In the genomic region with DNA sequence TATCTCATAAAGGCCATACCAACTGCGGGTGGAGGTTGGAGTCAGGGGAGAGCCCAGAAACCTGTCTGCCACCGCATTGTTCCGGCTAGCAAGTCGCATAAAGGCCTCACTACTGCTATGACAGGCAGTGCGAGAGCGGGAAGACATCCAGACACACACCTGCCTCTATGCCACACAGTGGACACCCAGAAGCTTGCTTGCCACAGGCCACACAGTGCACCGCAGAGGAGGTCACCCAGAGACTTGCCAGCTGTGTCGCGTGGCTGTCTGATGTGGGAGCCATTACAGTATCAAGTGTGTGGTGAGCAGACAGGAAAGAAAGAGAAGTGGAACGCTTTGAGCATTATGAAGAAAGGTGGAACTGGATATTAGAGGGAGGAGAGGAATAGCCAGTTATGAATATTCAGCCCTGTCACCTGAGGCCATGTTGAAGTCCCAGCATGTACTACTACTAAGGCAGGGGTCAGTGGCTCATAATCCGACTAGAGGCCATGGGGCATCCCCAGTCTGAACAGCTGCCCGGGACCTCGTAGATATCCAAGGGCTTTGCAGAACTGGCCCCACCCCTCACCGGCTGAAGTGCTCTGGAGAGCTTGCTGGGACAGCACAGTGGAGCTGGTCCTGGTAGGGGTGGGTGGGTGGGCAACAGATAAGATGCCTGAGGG, we compare ENCODE assay signal across 26 mouse cellular contexts.
DNase-seq lines count a peak whose midpoint lies in the region; ATAC-seq lines count a peak whose summit lies in the region.
"Had no signal": no experiment of that assay in that cellular context is flagged by ENCODE, and none has a peak within 500 bp of the region (broad histone marks: within the 10 kb centered on the region; RNA-seq: fewer than 3 reads in every experiment).

No protein-coding gene starts in this region.

- H3K9ac ChIP-seq in hindbrain, embryonic 11.5 days (ENCODE audit: low read depth, low read length), result no peak overlapping the region
- H3K9ac ChIP-seq in hindbrain, embryonic 13.5 days, result no peak overlapping the region
- no peak overlapping the region for H3K9ac ChIP-seq in limb, embryonic 11.5 days (ENCODE audit: low read length)
- no peak overlapping the region for H3K9ac ChIP-seq in midbrain, embryonic 14.5 days (replicated peaks; ENCODE audit: low read length)
- H3K9ac ChIP-seq: limb, embryonic 13.5 days; neural tube, embryonic 15.5 days had no signal

- H3K4me1 ChIP-seq in hindbrain, embryonic 11.5 days (replicated peaks; ENCODE audit: control insufficient read depth, insufficient read depth, low read length), result no peaks in the 10 kb centered on the region
- no peaks in the 10 kb centered on the region for H3K4me1 ChIP-seq in hindbrain, embryonic 13.5 days (replicated peaks)
- no peaks in the 10 kb centered on the region for H3K4me1 ChIP-seq in limb, embryonic 11.5 days (ENCODE audit: control insufficient read depth, insufficient read depth, low read length)
- H3K4me1 ChIP-seq in limb, embryonic 10.5 days, result no peaks in the 10 kb centered on the region
- H3K4me1 ChIP-seq in midbrain, embryonic 14.5 days (ENCODE audit: control insufficient read depth, insufficient read depth, low read length), result no peaks in the 10 kb centered on the region
- H3K4me1 ChIP-seq: limb, embryonic 13.5 days; megakaryocyte, embryonic 14.5 days; neural tube, embryonic 15.5 days had no signal

- ATAC-seq in hindbrain, embryonic 11.5 days (ENCODE audit: low FRiP score), result 0 out of 2 replicates have a peak, but pooled peaks have one; percentile 35
- no peak for ATAC-seq in hindbrain, embryonic 13.5 days (ENCODE audit: low FRiP score)
- peak; percentile 51; the same call in 1 of the 2 replicates for ATAC-seq in limb, embryonic 11.5 days (ENCODE audit: insufficient number of reproducible peaks, low FRiP score, low TSS enrichment, low read depth)
- ATAC-seq in erythroid progenitor cell, adult 5-6 weeks (replicated peaks; ENCODE audit: low FRiP score, poor library complexity, severe bottlenecking), result 0 out of 2 replicates have a peak, but pooled peaks have one; percentile 46
- ATAC-seq in midbrain, embryonic 14.5 days (ENCODE audit: low FRiP score, low TSS enrichment), result peak; percentile 38; the same call in 1 of the 2 replicates
- no peak for ATAC-seq in CD4-positive, CD25-positive, alpha-beta regulatory T cell, adult 4 months

- H3K9me3 ChIP-seq in hindbrain, embryonic 11.5 days (ENCODE audit: control insufficient read depth, low read length), result no peaks in the 10 kb centered on the region
- no peaks in the 10 kb centered on the region for H3K9me3 ChIP-seq in hindbrain, embryonic 13.5 days
- no peaks in the 10 kb centered on the region for H3K9me3 ChIP-seq in limb, embryonic 11.5 days (ENCODE audit: control insufficient read depth, low read length)
- no peaks in the 10 kb centered on the region for H3K9me3 ChIP-seq in limb, embryonic 10.5 days (replicated peaks)
- no peaks in the 10 kb centered on the region for H3K9me3 ChIP-seq in midbrain, embryonic 14.5 days (ENCODE audit: control insufficient read depth, low read length)
- H3K9me3 ChIP-seq: G1E; limb, embryonic 13.5 days; megakaryocyte, embryonic 14.5 days; neural tube, embryonic 15.5 days had no signal

- H3K4me3 ChIP-seq in hindbrain, embryonic 11.5 days (ENCODE audit: low read depth, low read length), result no peak overlapping the region
- no peak overlapping the region for H3K4me3 ChIP-seq in hindbrain, embryonic 13.5 days
- no peak overlapping the region for H3K4me3 ChIP-seq in limb, embryonic 11.5 days (ENCODE audit: low read depth, low read length)
- no peak overlapping the region for H3K4me3 ChIP-seq in limb, embryonic 10.5 days
- H3K4me3 ChIP-seq in midbrain, embryonic 14.5 days (replicated peaks; ENCODE audit: low read depth, low read length), result no peak overlapping the region
- H3K4me3 ChIP-seq: limb, embryonic 13.5 days; megakaryocyte, embryonic 14.5 days; neural tube, embryonic 15.5 days had no signal

- H3K36me3 ChIP-seq in hindbrain, embryonic 11.5 days (ENCODE audit: control insufficient read depth, insufficient read depth, low read length), result no peaks in the 10 kb centered on the region
- no peaks in the 10 kb centered on the region for H3K36me3 ChIP-seq in hindbrain, embryonic 13.5 days
- H3K36me3 ChIP-seq in limb, embryonic 11.5 days (ENCODE audit: control insufficient read depth, insufficient read depth, low read length), result no peaks in the 10 kb centered on the region
- no peaks in the 10 kb centered on the region for H3K36me3 ChIP-seq in limb, embryonic 10.5 days
- H3K36me3 ChIP-seq in midbrain, embryonic 14.5 days (ENCODE audit: control insufficient read depth, insufficient read depth, low read length), result no peaks in the 10 kb centered on the region
- H3K36me3 ChIP-seq: G1E; limb, embryonic 13.5 days; neural tube, embryonic 15.5 days had no signal

- H3K4me2 ChIP-seq in hindbrain, embryonic 11.5 days (replicated peaks; ENCODE audit: low read depth, low read length), result no peak overlapping the region
- no peak overlapping the region for H3K4me2 ChIP-seq in hindbrain, embryonic 13.5 days
- H3K4me2 ChIP-seq in limb, embryonic 11.5 days (ENCODE audit: low read depth, severe bottlenecking), result no peak overlapping the region
- no peak overlapping the region for H3K4me2 ChIP-seq in midbrain, embryonic 14.5 days (ENCODE audit: low read length)
- H3K4me2 ChIP-seq: heart, embryonic 11.5 days; limb, embryonic 13.5 days; liver, embryonic 11.5 days; neural tube, embryonic 15.5 days had no signal

- H3K27ac ChIP-seq in hindbrain, embryonic 11.5 days (ENCODE audit: low read depth, low read length), result no peak overlapping the region
- no peak overlapping the region for H3K27ac ChIP-seq in hindbrain, embryonic 13.5 days
- H3K27ac ChIP-seq in limb, embryonic 11.5 days (replicated peaks; ENCODE audit: low read depth, low read length), result no peak overlapping the region
- H3K27ac ChIP-seq in limb, embryonic 10.5 days, result no peak overlapping the region
- no peak overlapping the region for H3K27ac ChIP-seq in midbrain, embryonic 14.5 days (replicated peaks; ENCODE audit: low read depth, low read length)
- H3K27ac ChIP-seq: limb, embryonic 13.5 days; neural tube, embryonic 15.5 days had no signal

- DNase-seq in hindbrain, embryonic 11.5 days (ENCODE audit: low spot score), result no peak
- no peak for DNase-seq in limb, embryonic 11.5 days (ENCODE audit: low spot score)
- DNase-seq in limb, embryonic 10.5 days (ENCODE audit: low spot score), result no peak
- no peak for DNase-seq in midbrain, embryonic 14.5 days
- no peak for DNase-seq in spleen, adult 18-20 months
- DNase-seq: adrenal gland, adult 8-10 months; cerebellum, adult 2 months; cerebellum, postnatal 14 days; gastrocnemius, postnatal 14 days; heart, adult 18-20 months; heart, postnatal 4 days; kidney, postnatal 14 days; layer of hippocampus, adult 9-11 months; lung, postnatal 4 days; retina, postnatal 1 day; right cerebral cortex, postnatal 14 days; thymus, postnatal 14 days had no signal

- no peaks in the 10 kb centered on the region for H3K27me3 ChIP-seq in hindbrain, embryonic 11.5 days (ENCODE audit: control insufficient read depth, insufficient read depth, low read length)
- H3K27me3 ChIP-seq in hindbrain, embryonic 13.5 days, result no peaks in the 10 kb centered on the region
- H3K27me3 ChIP-seq in limb, embryonic 11.5 days (ENCODE audit: control insufficient read depth, insufficient read depth, low read length), result no peaks in the 10 kb centered on the region
- no peaks in the 10 kb centered on the region for H3K27me3 ChIP-seq in limb, embryonic 10.5 days (ENCODE audit: low read depth, poor library complexity, severe bottlenecking)
- no peaks in the 10 kb centered on the region for H3K27me3 ChIP-seq in midbrain, embryonic 14.5 days (ENCODE audit: control insufficient read depth, insufficient read depth, low read length)
- H3K27me3 ChIP-seq: limb, embryonic 13.5 days; megakaryocyte, embryonic 14.5 days; neural tube, embryonic 15.5 days had no signal

- 88% methylated on average over 14 of the region's 14 CpGs for WGBS in hindbrain, embryonic 11.5 days
- 95% methylated on average over 14 of the region's 14 CpGs for WGBS in hindbrain, embryonic 13.5 days
- WGBS in limb, embryonic 11.5 days, result 92% methylated on average over 14 of the region's 14 CpGs
- WGBS in limb, embryonic 10.5 days, result 90% methylated on average over 14 of the region's 14 CpGs
- WGBS in midbrain, embryonic 14.5 days, result 91% methylated on average over 14 of the region's 14 CpGs

Comparison
In these comparisons a context has a peak if more than half of its experiments do, and no peak if none do; other contexts are left out.
1. ATAC-seq: peak in hindbrain, embryonic 11.5 days (single experiment), limb, embryonic 11.5 days (single experiment), erythroid progenitor cell, adult 5-6 weeks (single experiment) and midbrain, embryonic 14.5 days (single experiment); none in hindbrain, embryonic 13.5 days (single experiment) and CD4-positive, CD25-positive, alpha-beta regulatory T cell, adult 4 months (single experiment).